Mouse (Mus musculus) kidney, postnatal 4 days (tissue): ENCODE measurements around the gene Kif9.

Experiments used
- DNase-seq, 2 experiments: peaks; one replicate each; pipeline ENCODE4 v3.0.0; 2021; ENCODE audit warnings: mixed read lengths in 2 of 2

Gene Kif9

GRCm38 (mm10) chr9:110476124-110477091, at the start of gene Kif9, which contains the start of gene Klhl18:
TSS of gene Kif9 (plus strand) at chr9:110476958.
TSS of gene Klhl18 (minus strand) at chr9:110476694.
- DNase-seq: peak; percentile 98 to 99

GRCm38 (mm10) chr9:110431241-110431640, 45.5 kb upstream of the Kif9 start:
- DNase-seq: no peak

- no peak for DNase-seq
Observed at GRCm38 (mm10) chr9:110433045-110433444, 43.7 kb upstream of the Kif9 start.

DNA sequence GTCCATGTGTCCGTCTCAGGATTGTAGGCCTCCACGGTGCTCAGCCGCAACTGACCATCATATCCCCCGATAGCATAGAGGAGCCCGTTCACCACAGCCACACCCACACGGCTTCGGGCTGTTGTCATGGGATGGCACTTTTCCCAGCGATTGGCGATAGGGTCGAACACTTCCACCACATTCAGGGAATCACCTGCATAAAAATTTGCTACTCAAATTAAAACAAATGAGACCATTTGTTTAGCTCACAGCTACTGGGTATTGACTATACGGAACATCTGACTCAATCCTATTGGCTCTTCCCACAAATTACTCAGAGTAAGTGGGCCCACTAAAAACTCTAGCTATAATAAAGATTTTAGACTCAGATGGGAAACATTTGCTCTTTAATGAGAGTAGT, 40.7 kb upstream of the Kif9 start:
- no peak for DNase-seq

- no peak for DNase-seq
Observed at GRCm38 (mm10) chr9:110440049-110440448, 36.7 kb upstream of the Kif9 start.

GRCm38 (mm10) chr9:110440559-110440958, 36.2 kb upstream of the Kif9 start:
- DNase-seq: no peak

DNA sequence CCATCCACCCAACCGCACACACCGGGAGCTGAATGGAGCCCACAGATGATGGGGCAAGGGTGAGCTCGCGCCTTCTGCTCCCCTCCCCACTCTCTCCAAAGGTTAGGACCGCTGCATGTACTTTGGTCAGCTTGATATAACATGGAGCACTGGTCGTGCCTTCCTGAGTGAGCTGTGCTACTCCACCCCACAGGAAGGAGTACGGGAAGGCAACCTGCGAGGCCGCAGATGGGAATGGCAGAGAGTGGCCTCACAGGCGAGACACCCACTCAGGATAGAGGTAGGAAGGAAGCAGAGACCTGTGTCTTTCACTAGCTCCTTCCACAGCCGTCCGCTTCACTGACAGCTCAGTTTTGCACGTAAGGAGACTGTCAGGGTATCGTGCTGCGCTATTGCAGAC, 28.4 kb upstream of the Kif9 start:
- DNase-seq: no peak

- DNase-seq: peak; percentile 82 to 85
Observed at GRCm38 (mm10) chr9:110448857-110449617, 27.7 kb upstream of the Kif9 start.

DNA sequence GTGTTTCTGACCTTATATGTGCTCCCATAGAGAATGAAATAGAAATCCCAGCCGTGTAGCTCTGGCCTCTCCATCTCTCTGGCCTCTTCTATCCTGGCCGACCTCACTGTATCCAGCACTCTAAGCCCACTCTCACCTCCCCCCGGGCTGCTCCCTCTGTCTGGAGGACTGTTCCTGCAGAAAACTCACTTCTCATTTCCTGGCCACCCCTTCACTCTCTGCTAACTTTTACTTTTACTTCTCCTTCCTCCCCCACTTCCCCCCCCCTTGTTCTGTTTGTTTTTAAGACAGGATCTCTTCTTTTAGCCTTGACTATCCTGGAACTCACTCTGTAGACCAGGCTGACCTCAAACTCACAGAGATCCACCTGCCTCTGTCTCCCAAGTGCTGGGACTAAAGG, 24.2 kb upstream of the Kif9 start:
- no peak for DNase-seq

GRCm38 (mm10) chr9:110457926-110458325, 18.8 kb upstream of the Kif9 start:
- DNase-seq: no peak

GRCm38 (mm10) chr9:110459145-110459727, 17.5 kb upstream of the Kif9 start:
- DNase-seq: peak in 1 of 2 experiments; percentile 12

DNA sequence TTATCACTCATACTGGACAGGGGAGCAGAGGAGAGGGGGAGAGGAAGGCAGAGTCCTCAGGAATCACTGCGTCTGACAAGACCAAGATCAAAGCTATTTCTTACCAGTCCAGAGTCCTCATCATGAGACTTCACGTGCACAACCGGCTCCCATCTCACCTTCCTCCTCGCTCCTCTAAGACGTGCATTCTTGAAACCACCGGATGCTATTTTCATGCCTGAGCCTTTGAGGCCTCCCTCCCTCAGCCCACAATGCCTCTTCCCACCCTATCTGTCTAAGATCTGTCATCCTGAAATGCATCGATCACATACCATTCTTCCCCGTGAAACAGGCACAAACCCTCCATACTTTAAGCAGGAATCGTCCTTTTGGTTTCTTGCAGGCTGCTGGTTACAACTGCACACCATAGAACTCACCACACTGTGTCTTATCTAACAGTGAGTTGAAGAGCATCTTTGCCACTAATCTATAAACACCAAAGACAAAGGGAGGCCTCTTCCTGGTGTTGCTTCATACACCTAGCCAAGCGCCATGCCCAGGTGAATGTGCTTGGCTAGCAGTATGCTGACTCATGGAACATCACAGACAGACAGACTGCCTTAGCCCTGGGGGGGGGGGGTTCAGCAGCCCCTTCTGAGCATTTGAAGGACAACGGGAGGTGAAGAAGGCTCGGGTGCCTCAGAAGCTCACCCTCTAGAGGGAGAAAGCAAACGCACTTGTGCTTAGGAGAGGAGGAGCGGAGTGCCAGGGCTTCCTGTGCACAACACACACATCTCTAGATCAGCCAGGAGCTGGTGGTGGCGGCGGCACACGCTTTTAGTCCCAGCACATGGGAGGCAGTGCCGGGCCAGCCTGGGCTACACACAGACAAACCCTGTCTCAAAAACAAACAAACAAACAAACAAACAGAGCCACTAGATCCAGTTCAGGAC, 15.6 kb upstream of the Kif9 start:
- no peak for DNase-seq

DNA sequence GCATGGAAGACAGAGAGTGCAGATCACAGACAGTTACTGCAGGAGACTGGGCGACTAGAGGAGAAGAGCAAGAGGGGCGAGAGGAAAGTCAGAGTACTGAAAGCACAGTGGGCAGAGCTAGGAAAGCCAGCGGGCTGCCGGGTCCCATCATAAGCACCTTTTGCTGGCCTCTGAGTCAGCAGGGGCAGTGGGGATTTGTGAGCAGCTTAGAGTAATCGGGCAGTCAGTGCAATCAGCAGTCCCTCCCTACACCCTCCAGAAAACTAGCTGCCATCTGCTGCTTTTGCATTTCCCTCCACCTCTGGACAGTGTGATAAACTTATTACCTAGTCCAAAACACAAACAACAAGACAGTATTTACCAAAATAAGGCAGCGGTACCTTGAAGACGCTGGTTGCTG, 14.4 kb upstream of the Kif9 start:
- DNase-seq: no peak

DNA sequence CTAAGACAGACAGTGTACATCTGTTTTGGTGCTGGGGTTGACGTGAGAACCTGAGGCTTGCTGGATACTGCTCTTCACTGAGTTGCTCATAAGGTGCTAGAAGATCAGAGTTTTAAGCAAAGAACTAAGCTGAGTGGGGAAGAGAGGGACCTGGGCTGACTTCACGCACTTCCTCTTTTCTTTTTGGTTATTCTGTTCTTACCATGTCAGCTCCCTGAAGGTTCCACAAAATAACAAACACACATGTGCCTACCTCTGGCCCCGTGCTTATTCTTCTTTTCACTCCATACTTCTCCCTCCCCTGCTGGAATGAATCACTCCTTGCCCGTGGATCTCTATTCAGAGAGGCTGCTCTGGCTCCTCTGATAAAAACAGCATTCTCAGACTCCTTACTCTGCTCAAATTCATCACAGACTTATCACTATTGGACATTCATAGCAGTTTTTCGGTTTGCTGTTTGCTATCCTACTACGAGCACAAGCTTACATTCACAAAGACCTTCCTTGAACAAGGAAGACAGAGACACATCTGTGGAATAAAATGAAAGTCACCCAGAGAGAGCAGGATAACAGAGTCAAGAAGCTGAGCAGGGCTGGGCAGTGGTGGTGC, 12.7 kb upstream of the Kif9 start:
- no peak for DNase-seq

- no peak for DNase-seq
Observed at GRCm38 (mm10) chr9:110465336-110465735, 11.4 kb upstream of the Kif9 start.

- peak; percentile 33 to 36 for DNase-seq
Observed at GRCm38 (mm10) chr9:110466179-110466578, 10.6 kb upstream of the Kif9 start.

DNA sequence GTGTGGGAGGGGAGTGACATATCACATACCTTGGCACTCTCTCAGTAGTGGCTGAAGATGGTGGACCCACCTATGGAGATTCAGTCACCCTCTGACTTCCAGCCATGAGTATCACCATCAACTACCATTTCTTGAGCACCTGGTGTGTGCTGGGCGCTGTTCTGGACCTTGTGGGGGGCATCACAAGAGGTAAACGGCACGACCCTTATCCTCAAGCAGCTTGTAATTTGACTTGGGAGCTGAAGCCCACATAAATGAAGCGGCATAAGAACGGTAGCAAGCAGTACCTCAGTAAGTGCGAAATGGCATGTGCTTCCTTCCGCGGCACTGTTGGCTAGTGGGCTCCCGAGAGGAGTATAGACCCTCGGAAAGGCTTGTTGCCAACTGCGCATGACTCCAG, 1.2 kb downstream of the Kif9 start:
- DNase-seq: no peak

GRCm38 (mm10) chr9:110478639-110479038, 1.9 kb downstream of the Kif9 start:
- DNase-seq: no peak

- no peak for DNase-seq
Observed at GRCm38 (mm10) chr9:110488841-110489240, 12.1 kb downstream of the Kif9 start.

DNA sequence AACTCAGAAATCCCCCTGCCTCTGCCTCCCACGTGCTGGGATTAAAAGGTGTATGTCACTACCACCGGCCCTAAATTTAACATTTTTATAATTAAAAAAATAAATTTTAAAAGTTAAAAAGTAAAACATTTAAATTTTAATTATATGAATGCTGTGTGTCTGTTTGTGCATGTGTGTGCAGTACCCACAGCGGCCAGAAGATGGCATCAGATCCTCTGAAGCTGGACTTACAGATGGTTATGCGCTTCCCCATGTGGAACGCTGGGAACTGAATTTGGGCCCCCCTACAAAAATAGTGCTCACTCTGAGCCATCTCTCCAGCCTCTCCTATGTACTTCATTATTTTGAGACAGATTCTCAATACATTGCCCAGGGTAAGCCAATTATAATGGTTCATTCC, 14.2 kb downstream of the Kif9 start:
- DNase-seq: peak; percentile 42

DNA sequence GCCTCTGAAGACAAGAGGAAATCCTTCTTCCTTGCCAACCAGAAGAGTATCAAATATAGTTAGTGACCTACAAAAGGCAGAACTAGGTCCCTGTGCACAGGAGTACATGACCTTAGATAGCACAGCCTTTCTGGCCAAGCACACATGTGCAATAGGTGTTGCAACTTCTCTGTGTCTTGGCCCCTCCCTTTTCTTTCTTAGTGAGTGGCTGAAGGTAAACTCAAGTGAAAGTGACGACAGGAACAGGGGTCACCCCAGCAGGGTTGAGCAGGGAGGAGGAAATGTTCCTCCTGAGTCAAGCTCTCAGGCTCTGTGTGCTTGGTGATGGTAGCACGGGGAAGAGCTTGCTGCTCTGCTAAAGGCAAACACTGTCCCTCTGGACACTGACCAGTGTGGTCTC, 49.0 kb downstream of the Kif9 start:
- DNase-seq: no peak
